Mouse (Mus musculus) heart, adult 9 months (tissue): ENCODE data around the gene Sytl3.
"Not testable (repeated sequence)": the region's sequence is repeated elsewhere in the genome, so short reads cannot be mapped to it uniquely, and the experiment has no call there.

Source experiments
- DNase-seq, 2 experiments: peaks; one replicate each; pipeline ENCODE4 v3.0.0; 2022; ENCODE audit warnings: low spot score in 2 of 2

The Sytl3 gene

GRCm38 (mm10) chr17:6646841-6647240 is 12.1 kb upstream of the Sytl3 start:
- DNase-seq = not testable (repeated sequence)

GRCm38 (mm10) chr17:6647452-6647851 is 11.4 kb upstream of the Sytl3 start:
- not testable (repeated sequence) for DNase-seq

- not testable (repeated sequence) for DNase-seq
Observed at GRCm38 (mm10) chr17:6650904-6651565, 7.9 kb upstream of the Sytl3 start.

- DNase-seq = not testable (repeated sequence)
Observed at GRCm38 (mm10) chr17:6653341-6653946, 5.4 kb upstream of the Sytl3 start.

GRCm38 (mm10) chr17:6655087-6655511 is 3.8 kb upstream of the Sytl3 start:
- DNase-seq = peak; percentile 64 to 75

GRCm38 (mm10) chr17:6655567-6656281 is 3.2 kb upstream of the Sytl3 start, which contains the start of gene Dynlt1f:
Dynlt1f (minus strand) TSS chr17:6655900.
- DNase-seq = peak; percentile 88 to 91

GRCm38 (mm10) chr17:6656471-6656870 is 2.4 kb upstream of the Sytl3 start:
- DNase-seq = not testable (repeated sequence)

GRCm38 (mm10) chr17:6660589-6660988 is 1.7 kb downstream of the Sytl3 start:
- peak; percentile 47 to 52 for DNase-seq

- DNase-seq = peak; percentile 64 to 69
Observed at GRCm38 (mm10) chr17:6661093-6661816, 2.4 kb downstream of the Sytl3 start.

- DNase-seq = not testable (repeated sequence)
Observed at GRCm38 (mm10) chr17:6662840-6663239, 3.9 kb downstream of the Sytl3 start.

GRCm38 (mm10) chr17:6665389-6665788 is 6.5 kb downstream of the Sytl3 start:
- DNase-seq = not testable (repeated sequence)

- DNase-seq = not testable (repeated sequence)
Observed at GRCm38 (mm10) chr17:6668522-6668921, 9.6 kb downstream of the Sytl3 start.

GRCm38 (mm10) chr17:6674297-6674696 is 15.4 kb downstream of the Sytl3 start:
- not testable (repeated sequence) for DNase-seq

GRCm38 (mm10) chr17:6678063-6678462 is 19.2 kb downstream of the Sytl3 start:
- DNase-seq = not testable (repeated sequence)

- not testable (repeated sequence) for DNase-seq
Observed at GRCm38 (mm10) chr17:6681721-6682120, 22.8 kb downstream of the Sytl3 start.

GRCm38 (mm10) chr17:6683702-6684101 is 24.8 kb downstream of the Sytl3 start:
- DNase-seq = not testable (repeated sequence)

GRCm38 (mm10) chr17:6684464-6685287 is 25.8 kb downstream of the Sytl3 start:
- DNase-seq = not testable (repeated sequence)

GRCm38 (mm10) chr17:6685288-6685818 is 26.5 kb downstream of the Sytl3 start:
- DNase-seq = peak; percentile 51 to 61

- not testable (repeated sequence) for DNase-seq
Observed at GRCm38 (mm10) chr17:6686299-6686971, 27.5 kb downstream of the Sytl3 start.

- DNase-seq = not testable (repeated sequence)
Observed at GRCm38 (mm10) chr17:6689344-6689743, 30.5 kb downstream of the Sytl3 start.
